Mouse (Mus musculus): ENCODE results near the gene Zfyve27. TPM values are rescaled to one million over a fixed set of nuclear protein-coding genes. Genes with fewer than 3 reads are reported as not detected.
A peak's percentile ranks its signal among the peaks of the same experiment; 100 is the strongest.

Gene Zfyve27
- polyA plus RNA-seq, 1 experiment from 2014 or later: 35.1 TPM

- no peak for ATAC-seq (ENCODE audit: low FRiP score)
- Histone ChIP-seq H3K4me1 (replicated peaks; ENCODE audit: control insufficient read depth, insufficient read depth, low read length) (no peaks in the 10 kb centered on the region), H3K9ac (no peak overlapping the region), H3K36me3 (replicated peaks; ENCODE audit: control insufficient read depth, insufficient read depth) (peaks cover 69% of the 10 kb centered on the region), H3K27ac (no peak overlapping the region), H3K9me3 (ENCODE audit: control insufficient read depth, low read length) (no peaks in the 10 kb centered on the region), H3K4me2 (replicated peaks) (no peak overlapping the region), H3K4me3 (replicated peaks; ENCODE audit: low read length) (no peak overlapping the region), H3K27me3 (ENCODE audit: control insufficient read depth, insufficient read depth, low read length) (no peaks in the 10 kb centered on the region)
- no peak for DNase-seq (ENCODE audit: low spot score)
- 92% methylated on average over 4 of the region's 4 CpGs for WGBS
These were observed 26.0 kb downstream of the Zfyve27 start for GRCm38 (mm10) chr19:42189735-42190134.

- peak; percentile 75 for DNase-seq (ENCODE audit: low spot score)
- ATAC-seq (ENCODE audit: low FRiP score): 0 out of 2 replicates have a peak, but pooled peaks have one; percentile 35
- Histone ChIP-seq H3K4me2 (replicated peaks) (no peak overlapping the region), H3K9ac (no peak overlapping the region), H3K36me3 (replicated peaks; ENCODE audit: control insufficient read depth, insufficient read depth) (peaks cover 62% of the 10 kb centered on the region), H3K9me3 (ENCODE audit: control insufficient read depth, low read length) (no peaks in the 10 kb centered on the region), H3K27ac (no peak overlapping the region), H3K27me3 (ENCODE audit: control insufficient read depth, insufficient read depth, low read length) (no peaks in the 10 kb centered on the region), H3K4me1 (replicated peaks; ENCODE audit: control insufficient read depth, insufficient read depth, low read length) (no peaks in the 10 kb centered on the region), H3K4me3 (replicated peaks; ENCODE audit: low read length) (no peak overlapping the region)
- 22% methylated on average over 5 of the region's 5 CpGs for WGBS
These were observed 26.7 kb downstream of the Zfyve27 start for GRCm38 (mm10) chr19:42190494-42190893.

- no peaks in the 10 kb centered on the region for H3K4me1 ChIP-seq (replicated peaks; ENCODE audit: control insufficient read depth, insufficient read depth, low read length)
- no peak overlapping the region for H3K27ac ChIP-seq
- H3K9ac ChIP-seq: no peak overlapping the region
- H3K4me3 ChIP-seq (replicated peaks; ENCODE audit: low read length): no peak overlapping the region
- 49% methylated on average over 2 of the region's 2 CpGs for WGBS
- no peak for DNase-seq (ENCODE audit: low spot score)
- peaks cover 41% of the 10 kb centered on the region for H3K36me3 ChIP-seq (replicated peaks; ENCODE audit: control insufficient read depth, insufficient read depth)
- ATAC-seq (ENCODE audit: low FRiP score): no peak; the same call in 1 of the 2 replicates
- no peaks in the 10 kb centered on the region for H3K9me3 ChIP-seq (ENCODE audit: control insufficient read depth, low read length)
- no peak overlapping the region for H3K4me2 ChIP-seq (replicated peaks)
- H3K27me3 ChIP-seq (ENCODE audit: control insufficient read depth, insufficient read depth, low read length): no peaks in the 10 kb centered on the region
These were observed 29.6 kb downstream of the Zfyve27 start for GRCm38 (mm10) chr19:42193311-42193710.

- 76% methylated on average over 4 of the region's 4 CpGs for whole genome bisulfite sequencing
- Histone ChIP-seq H3K4me1 (replicated peaks; ENCODE audit: control insufficient read depth, insufficient read depth, low read length) (peaks cover under 1% of the 10 kb centered on the region; the same call in 1 of the 2 replicates), H3K9me3 (ENCODE audit: control insufficient read depth, low read length) (no peaks in the 10 kb centered on the region), H3K27me3 (ENCODE audit: control insufficient read depth, insufficient read depth, low read length) (peaks cover 28% of the 10 kb centered on the region), H3K4me2 (replicated peaks) (no peak overlapping the region), H3K4me3 (replicated peaks; ENCODE audit: low read length) (no peak overlapping the region), H3K9ac (no peak overlapping the region), H3K36me3 (replicated peaks; ENCODE audit: control insufficient read depth, insufficient read depth) (peaks cover 17% of the 10 kb centered on the region), H3K27ac (no peak overlapping the region)
- ATAC-seq (ENCODE audit: low FRiP score): no peak
- DNase-seq (ENCODE audit: low spot score): no peak
These were observed 32.6 kb downstream of the Zfyve27 start for GRCm38 (mm10) chr19:42196378-42196777.

- DNase-seq (ENCODE audit: low spot score): no peak
- no peak for ATAC-seq (ENCODE audit: low FRiP score)
- H3K4me3 ChIP-seq (replicated peaks; ENCODE audit: low read length): no peak overlapping the region
- peaks cover 35% of the 10 kb centered on the region for H3K27me3 ChIP-seq (ENCODE audit: control insufficient read depth, insufficient read depth, low read length)
- peaks cover 7% of the 10 kb centered on the region for H3K4me1 ChIP-seq (replicated peaks; ENCODE audit: control insufficient read depth, insufficient read depth, low read length)
- H3K4me2 ChIP-seq (replicated peaks): no peak overlapping the region
- WGBS: 71% methylated on average over 4 of the region's 4 CpGs
- no peak overlapping the region for H3K9ac ChIP-seq
- peaks cover 10% of the 10 kb centered on the region for H3K36me3 ChIP-seq (replicated peaks; ENCODE audit: control insufficient read depth, insufficient read depth)
- no peak overlapping the region for H3K27ac ChIP-seq
- no peaks in the 10 kb centered on the region for H3K9me3 ChIP-seq (ENCODE audit: control insufficient read depth, low read length)
These were observed 33.3 kb downstream of the Zfyve27 start for GRCm38 (mm10) chr19:42197066-42197465.

GRCm38 (mm10) chr19:42198026-42198425 is 34.3 kb downstream of the Zfyve27 start:
- H3K9me3 ChIP-seq (ENCODE audit: control insufficient read depth, low read length): no peaks in the 10 kb centered on the region
- 48% methylated on average over 11 of the region's 11 CpGs for WGBS
- ATAC-seq (ENCODE audit: low FRiP score) (no peak), DNase-seq (ENCODE audit: low spot score) (no peak)
- no peak overlapping the region for H3K4me3 ChIP-seq (replicated peaks; ENCODE audit: low read length)
- peaks cover 7% of the 10 kb centered on the region for H3K4me1 ChIP-seq (replicated peaks; ENCODE audit: control insufficient read depth, insufficient read depth, low read length)
- no peak overlapping the region for H3K9ac ChIP-seq
- H3K4me2 ChIP-seq (replicated peaks): no peak overlapping the region
- H3K36me3 ChIP-seq (replicated peaks; ENCODE audit: control insufficient read depth, insufficient read depth): peaks cover 3% of the 10 kb centered on the region; the same call in 1 of the 2 replicates
- H3K27ac ChIP-seq: no peak overlapping the region
- H3K27me3 ChIP-seq (ENCODE audit: control insufficient read depth, insufficient read depth, low read length): peaks cover 45% of the 10 kb centered on the region

- H3K9me3 ChIP-seq (ENCODE audit: control insufficient read depth, low read length): no peaks in the 10 kb centered on the region
- 2% methylated on average over 59 of the region's 60 CpGs for WGBS
- H3K27me3 ChIP-seq (ENCODE audit: control insufficient read depth, insufficient read depth, low read length): peaks cover 54% of the 10 kb centered on the region
- no peaks in the 10 kb centered on the region for H3K36me3 ChIP-seq (replicated peaks; ENCODE audit: control insufficient read depth, insufficient read depth)
- DNase-seq (ENCODE audit: low spot score) (no peak), ATAC-seq (ENCODE audit: low FRiP score) (peak; percentile 38; the same call in 1 of the 2 replicates)
- H3K4me1 ChIP-seq (replicated peaks; ENCODE audit: control insufficient read depth, insufficient read depth, low read length): peaks cover 7% of the 10 kb centered on the region
- peak within 1 kb of the TSS; percentile 30 for H3K4me3 ChIP-seq (replicated peaks; ENCODE audit: low read length)
- peak within 1 kb of the TSS; percentile 49 for H3K4me2 ChIP-seq (replicated peaks)
- 0 out of 2 replicates have a peak within 1 kb of the TSS, but pooled peaks have one; percentile 42 for H3K9ac ChIP-seq
- no peak within 1 kb of the TSS for H3K27ac ChIP-seq
These were observed 38.1 kb downstream of the Zfyve27 start, which contains the start of gene Sfrp5 for GRCm38 (mm10) chr19:42201696-42202381. Sfrp5 (minus strand) TSS chr19:42202252.

GRCm38 (mm10) chr19:42202467-42202866 is 38.7 kb downstream of the Zfyve27 start:
- Histone ChIP-seq H3K4me3 (replicated peaks; ENCODE audit: low read length) (no peak overlapping the region), H3K4me2 (replicated peaks) (peak overlapping the region; percentile 49), H3K36me3 (replicated peaks; ENCODE audit: control insufficient read depth, insufficient read depth) (no peaks in the 10 kb centered on the region), H3K9me3 (ENCODE audit: control insufficient read depth, low read length) (no peaks in the 10 kb centered on the region), H3K27me3 (ENCODE audit: control insufficient read depth, insufficient read depth, low read length) (peaks cover 54% of the 10 kb centered on the region), H3K27ac (no peak overlapping the region), H3K4me1 (replicated peaks; ENCODE audit: control insufficient read depth, insufficient read depth, low read length) (peaks cover 7% of the 10 kb centered on the region), H3K9ac (no peak overlapping the region)
- 38% methylated on average over 8 of the region's 8 CpGs for WGBS
- ATAC-seq (ENCODE audit: low FRiP score) (no peak), DNase-seq (ENCODE audit: low spot score) (no peak)

GRCm38 (mm10) chr19:42204306-42204705 is 40.6 kb downstream of the Zfyve27 start:
- Histone ChIP-seq H3K9me3 (ENCODE audit: control insufficient read depth, low read length) (no peaks in the 10 kb centered on the region), H3K4me2 (replicated peaks) (no peak overlapping the region), H3K4me1 (replicated peaks; ENCODE audit: control insufficient read depth, insufficient read depth, low read length) (peaks cover 7% of the 10 kb centered on the region), H3K27me3 (ENCODE audit: control insufficient read depth, insufficient read depth, low read length) (peaks cover 46% of the 10 kb centered on the region), H3K9ac (no peak overlapping the region), H3K27ac (no peak overlapping the region), H3K4me3 (replicated peaks; ENCODE audit: low read length) (no peak overlapping the region), H3K36me3 (replicated peaks; ENCODE audit: control insufficient read depth, insufficient read depth) (no peaks in the 10 kb centered on the region)
- no peak for DNase-seq (ENCODE audit: low spot score)
- 92% methylated on average over 4 of the region's 4 CpGs for WGBS
- no peak for ATAC-seq (ENCODE audit: low FRiP score)

Data from hindbrain, embryonic 14.5 days (tissue).